Mouse (Mus musculus) erythroblast, adult 5-6 weeks (primary cell): Measurements from ENCODE around the gene Pcyt2. TPM values are rescaled to one million over a fixed set of nuclear protein-coding genes. Genes with fewer than 3 reads are reported as not detected.

Source experiments
- ATAC-seq: replicated peaks from 2 replicates; pipeline ENCODE4 v1.8.0; 2016; ENCODE audit warnings: moderate number of reproducible peaks, mild to moderate bottlenecking, moderate TSS enrichment, inconsistent platforms; ENCODE audit not compliant: poor library complexity, low FRiP score, severe bottlenecking
- total RNA-seq, 2 experiments: library from RNA; stranded (forward) in 1 of 2; stranded (reverse) in 1 of 2; fragments of 150-400 nt in 1 of 2; fragments of 200-764, 138-1000 nt in 1 of 2; gene quantifications; 2 replicates each; pipeline versions ENCODE4 v1.2.3 to v1.2.4; 2015 to 2017; ENCODE audit warnings: low replicate concordance in 2 of 2

Gene Pcyt2
- total RNA-seq, 2 experiments from 2014 or later: 7.7 to 39.8 TPM

- ATAC-seq: 0 out of 2 replicates have a peak, but pooled peaks have one; percentile 2
These were observed 45.4 kb downstream of the Pcyt2 start for GRCm38 (mm10) chr11:120572417-120572751.

DNA sequence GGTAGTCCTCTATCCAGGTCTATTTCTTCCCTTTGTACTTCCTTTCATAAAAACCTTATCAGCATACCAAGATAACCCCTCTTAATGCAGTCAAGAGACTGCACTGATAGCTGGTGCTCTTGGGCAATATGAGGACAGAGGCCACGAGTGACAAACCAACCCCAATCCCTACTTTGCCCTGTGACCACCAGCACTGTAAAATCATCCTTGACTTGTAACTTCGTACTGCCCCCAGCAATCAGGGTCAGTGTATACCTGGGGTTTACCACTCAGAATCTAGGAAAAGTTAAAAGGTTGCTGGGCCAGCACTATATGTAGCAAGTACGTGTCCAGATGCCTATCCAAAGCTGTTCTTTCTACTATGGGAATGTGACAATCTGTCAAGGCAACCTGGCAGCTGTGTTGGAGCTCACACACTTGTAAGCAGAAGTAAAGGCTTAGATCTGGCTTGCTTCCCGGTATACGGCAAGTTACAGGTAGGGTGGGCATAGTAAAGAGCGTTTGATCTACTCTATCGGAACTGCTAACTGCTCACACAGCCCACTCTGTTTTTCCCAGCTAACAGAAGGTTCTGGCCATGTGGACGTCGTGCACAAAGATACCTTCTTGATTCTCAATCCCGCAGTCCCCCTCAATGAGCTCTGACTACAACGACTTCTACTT, 45.9 kb downstream of the Pcyt2 start:
- no peak for ATAC-seq

- no peak for ATAC-seq
These were observed 46.6 kb downstream of the Pcyt2 start for GRCm38 (mm10) chr11:120571122-120571521.

- no peak for ATAC-seq
These were observed 49.4 kb downstream of the Pcyt2 start for GRCm38 (mm10) chr11:120568324-120568723.

- no peak for ATAC-seq
These were observed 52.6 kb downstream of the Pcyt2 start for GRCm38 (mm10) chr11:120565114-120565513.

DNA sequence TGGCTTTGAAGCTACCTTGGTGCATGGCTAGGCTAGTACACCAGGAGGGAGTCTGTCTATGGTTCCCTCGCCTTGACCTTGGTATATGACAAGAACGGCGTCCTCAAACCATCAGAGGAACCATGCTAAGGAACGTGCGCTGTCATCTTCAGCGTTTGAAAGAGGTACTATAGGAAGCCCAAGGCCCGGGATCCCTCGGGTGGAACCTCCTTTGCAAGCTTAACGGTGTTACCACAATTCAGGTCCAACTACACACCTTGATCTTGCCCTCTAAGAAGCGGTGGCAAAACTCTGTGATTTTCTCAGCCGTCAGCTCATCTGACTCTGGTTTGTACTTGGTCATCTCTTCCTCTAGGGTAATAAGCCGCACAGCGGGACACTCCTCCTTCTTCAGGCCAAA, 54.8 kb downstream of the Pcyt2 start:
- no peak for ATAC-seq

DNA sequence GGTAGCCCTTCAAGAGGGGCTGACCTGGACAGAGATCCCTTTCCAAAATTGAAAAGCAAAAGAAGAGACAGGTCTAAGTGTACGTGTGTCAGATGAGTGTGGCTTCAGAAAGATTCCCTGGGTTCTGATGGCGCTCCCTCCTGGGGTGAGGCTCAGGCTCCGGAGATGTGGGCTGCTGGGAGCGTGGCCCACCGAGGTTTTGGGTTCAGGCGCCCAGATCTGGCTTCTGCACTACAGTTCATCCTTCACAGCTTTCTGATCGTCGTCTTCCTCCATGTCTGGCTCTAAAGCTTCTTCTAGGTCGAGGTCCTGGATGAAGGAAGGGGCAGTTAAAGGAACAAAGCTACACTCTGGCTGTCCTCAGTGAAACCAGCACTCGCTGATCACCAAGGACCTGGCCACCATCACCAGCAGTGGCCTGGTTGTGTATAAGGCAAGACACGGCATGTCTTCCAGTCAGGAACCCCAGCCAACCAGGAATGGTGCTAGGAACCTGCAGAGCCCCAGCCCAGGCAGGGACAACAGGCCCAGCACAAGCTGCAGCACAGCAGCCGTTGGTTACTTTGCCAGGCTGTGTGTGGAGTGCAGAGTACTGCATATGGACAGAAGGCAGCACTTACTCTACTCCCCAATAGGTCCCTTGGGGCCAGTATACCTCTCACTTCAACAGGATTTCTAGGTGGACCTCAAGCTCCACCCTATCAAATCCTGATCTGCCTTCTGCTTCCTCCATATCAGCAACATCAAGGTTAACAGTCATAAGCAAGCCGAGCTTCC, 56.6 kb downstream of the Pcyt2 start:
- peak; percentile 14; the same call in 1 of the 2 replicates for ATAC-seq

Other genes starting within 250 kb of the Pcyt2 start
Only the 30 nearest of the 33 such genes appear.
- 1.3 TPM in 1 of 2 replicates, not detected in the other for gene Tspan10, start 175.3 kb downstream of the Pcyt2 start, total RNA-seq (2015; ENCODE audit: low replicate concordance)
- gene Tspan10, start 175.3 kb downstream of the Pcyt2 start, total RNA-seq (2017; ENCODE audit: low replicate concordance): not detected in 2 replicates
- gene Pde6g, start 164.4 kb downstream of the Pcyt2 start, total RNA-seq (2015; ENCODE audit: low replicate concordance): not detected in 2 replicates
- gene Pde6g, start 164.4 kb downstream of the Pcyt2 start, total RNA-seq (2017; ENCODE audit: low replicate concordance): not detected in 2 replicates
- 7.3 TPM in 1 of 2 replicates, not detected in the other for gene Oxld1, start 159.9 kb downstream of the Pcyt2 start, total RNA-seq (2015; ENCODE audit: low replicate concordance)
- 6.1 and 6.9 TPM in 2 replicates for gene Oxld1, start 159.9 kb downstream of the Pcyt2 start, total RNA-seq (2017; ENCODE audit: low replicate concordance)
- gene Ccdc137, start 159.8 kb downstream of the Pcyt2 start, total RNA-seq (2015; ENCODE audit: low replicate concordance): 1.5 and 2.1 TPM in 2 replicates
- 1.5 and 16.8 TPM in 2 replicates for gene Ccdc137, start 159.8 kb downstream of the Pcyt2 start, total RNA-seq (2017; ENCODE audit: low replicate concordance)
- 4.2 and 5.9 TPM in 2 replicates for gene Arl16, start 150.3 kb downstream of the Pcyt2 start, total RNA-seq (2015; ENCODE audit: low replicate concordance)
- 3.3 TPM in 1 of 2 replicates, not detected in the other for gene Arl16, start 150.3 kb downstream of the Pcyt2 start, total RNA-seq (2017; ENCODE audit: low replicate concordance)
- 12.1 and 16.1 TPM in 2 replicates for gene Mrpl12, start 133.3 kb downstream of the Pcyt2 start, total RNA-seq (2015; ENCODE audit: low replicate concordance)
- 12.1 and 15.6 TPM in 2 replicates for gene Mrpl12, start 133.3 kb downstream of the Pcyt2 start, total RNA-seq (2017; ENCODE audit: low replicate concordance)
- 6.9 and 11.1 TPM in 2 replicates for gene Slc25a10, start 126.1 kb downstream of the Pcyt2 start, total RNA-seq (2015; ENCODE audit: low replicate concordance)
- gene Slc25a10, start 126.1 kb downstream of the Pcyt2 start, total RNA-seq (2017; ENCODE audit: low replicate concordance): 4.7 and 6.0 TPM in 2 replicates
- gene Gcgr, start 87.2 kb downstream of the Pcyt2 start, total RNA-seq (2015; ENCODE audit: low replicate concordance): not detected in 2 replicates
- not detected in 2 replicates for gene Gcgr, start 87.2 kb downstream of the Pcyt2 start, total RNA-seq (2017; ENCODE audit: low replicate concordance)
- 8.1 and 17.6 TPM in 2 replicates for gene Mcrip1, start 68.2 kb downstream of the Pcyt2 start, total RNA-seq (2015; ENCODE audit: low replicate concordance)
- gene Mcrip1, start 68.2 kb downstream of the Pcyt2 start, total RNA-seq (2017; ENCODE audit: low replicate concordance): 3.2 and 9.6 TPM in 2 replicates
- not detected in 2 replicates for gene Ppp1r27, start 66.8 kb downstream of the Pcyt2 start, total RNA-seq (2015; ENCODE audit: low replicate concordance)
- not detected in 2 replicates for gene Ppp1r27, start 66.8 kb downstream of the Pcyt2 start, total RNA-seq (2017; ENCODE audit: low replicate concordance)
- 108 and 148 TPM in 2 replicates for gene P4hb, start 44.7 kb downstream of the Pcyt2 start, total RNA-seq (2015; ENCODE audit: low replicate concordance)
- gene P4hb, start 44.7 kb downstream of the Pcyt2 start, total RNA-seq (2017; ENCODE audit: low replicate concordance): 136 and 145 TPM in 2 replicates
- gene Arhgdia, start 36.3 kb downstream of the Pcyt2 start, total RNA-seq (2015; ENCODE audit: low replicate concordance): 101 and 127 TPM in 2 replicates
- 35.7 and 38.1 TPM in 2 replicates for gene Arhgdia, start 36.3 kb downstream of the Pcyt2 start, total RNA-seq (2017; ENCODE audit: low replicate concordance)
- gene Alyref, start 19.6 kb downstream of the Pcyt2 start, total RNA-seq (2015; ENCODE audit: low replicate concordance): 60.6 and 67.8 TPM in 2 replicates
- 86.1 and 86.4 TPM in 2 replicates for gene Alyref, start 19.6 kb downstream of the Pcyt2 start, total RNA-seq (2017; ENCODE audit: low replicate concordance)
- 15.0 and 16.9 TPM in 2 replicates for gene Anapc11, start 19.5 kb downstream of the Pcyt2 start, total RNA-seq (2015; ENCODE audit: low replicate concordance)
- gene Anapc11, start 19.5 kb downstream of the Pcyt2 start, total RNA-seq (2017; ENCODE audit: low replicate concordance): 0.56 and 6.5 TPM in 2 replicates
- gene Npb, start 9.5 kb downstream of the Pcyt2 start, total RNA-seq (2015; ENCODE audit: low replicate concordance): not detected in 2 replicates
- not detected in 2 replicates for gene Npb, start 9.5 kb downstream of the Pcyt2 start, total RNA-seq (2017; ENCODE audit: low replicate concordance)
- gene Sirt7, start 7.3 kb upstream of the Pcyt2 start, total RNA-seq (2015; ENCODE audit: low replicate concordance): 21.9 and 26.1 TPM in 2 replicates
- 48.8 and 52.1 TPM in 2 replicates for gene Sirt7, start 7.3 kb upstream of the Pcyt2 start, total RNA-seq (2017; ENCODE audit: low replicate concordance)
- gene Mafg, start 15.7 kb upstream of the Pcyt2 start, total RNA-seq (2015; ENCODE audit: low replicate concordance): 65.3 and 78.0 TPM in 2 replicates
- gene Mafg, start 15.7 kb upstream of the Pcyt2 start, total RNA-seq (2017; ENCODE audit: low replicate concordance): 137 and 154 TPM in 2 replicates
- 2.3 TPM in 1 of 2 replicates, not detected in the other for gene Pycr1, start 25.8 kb upstream of the Pcyt2 start, total RNA-seq (2015; ENCODE audit: low replicate concordance)
- not detected in 2 replicates for gene Pycr1, start 25.8 kb upstream of the Pcyt2 start, total RNA-seq (2017; ENCODE audit: low replicate concordance)
- gene Myadml2, start 30.2 kb upstream of the Pcyt2 start, total RNA-seq (2015; ENCODE audit: low replicate concordance): not detected in 2 replicates
- gene Myadml2, start 30.2 kb upstream of the Pcyt2 start, total RNA-seq (2017; ENCODE audit: low replicate concordance): not detected in 2 replicates
- gene Notum, start 43.2 kb upstream of the Pcyt2 start, total RNA-seq (2015; ENCODE audit: low replicate concordance): not detected in 2 replicates
- gene Notum, start 43.2 kb upstream of the Pcyt2 start, total RNA-seq (2017; ENCODE audit: low replicate concordance): not detected in 2 replicates
- gene Aspscr1, start 55.0 kb upstream of the Pcyt2 start, total RNA-seq (2015; ENCODE audit: low replicate concordance): 16.7 and 17.6 TPM in 2 replicates
- 10.7 and 15.9 TPM in 2 replicates for gene Aspscr1, start 55.0 kb upstream of the Pcyt2 start, total RNA-seq (2017; ENCODE audit: low replicate concordance)
- 24.5 and 59.8 TPM in 2 replicates for gene Cenpx, start 95.8 kb upstream of the Pcyt2 start, total RNA-seq (2015; ENCODE audit: low replicate concordance)
- 2.2 and 10.8 TPM in 2 replicates for gene Cenpx, start 95.8 kb upstream of the Pcyt2 start, total RNA-seq (2017; ENCODE audit: low replicate concordance)
- 1.5 and 2.3 TPM in 2 replicates for gene Lrrc45, start 96.0 kb upstream of the Pcyt2 start, total RNA-seq (2015; ENCODE audit: low replicate concordance)
- 3.7 and 7.0 TPM in 2 replicates for gene Lrrc45, start 96.0 kb upstream of the Pcyt2 start, total RNA-seq (2017; ENCODE audit: low replicate concordance)
- gene Rac3, start 103.5 kb upstream of the Pcyt2 start, total RNA-seq (2015; ENCODE audit: low replicate concordance): 3.3 TPM in 1 of 2 replicates, not detected in the other
- not detected in 2 replicates for gene Rac3, start 103.5 kb upstream of the Pcyt2 start, total RNA-seq (2017; ENCODE audit: low replicate concordance)
- gene Dcxr, start 109.3 kb upstream of the Pcyt2 start, total RNA-seq (2015; ENCODE audit: low replicate concordance): 6.1 and 6.5 TPM in 2 replicates
- gene Dcxr, start 109.3 kb upstream of the Pcyt2 start, total RNA-seq (2017; ENCODE audit: low replicate concordance): 1.9 and 3.1 TPM in 2 replicates
- 9.0 TPM in 1 of 2 replicates, not detected in the other for gene Cbr2, start 114.2 kb upstream of the Pcyt2 start, total RNA-seq (2015; ENCODE audit: low replicate concordance)
- not detected in 2 replicates for gene Cbr2, start 114.2 kb upstream of the Pcyt2 start, total RNA-seq (2017; ENCODE audit: low replicate concordance)
- gene Hmga1b, start 144.9 kb upstream of the Pcyt2 start, total RNA-seq (2015; ENCODE audit: low replicate concordance): 7.1 and 52.7 TPM in 2 replicates
- gene Hmga1b, start 144.9 kb upstream of the Pcyt2 start, total RNA-seq (2017; ENCODE audit: low replicate concordance): 0.77 and 7.7 TPM in 2 replicates
- 0.58 and 5.0 TPM in 2 replicates for gene Rfng, start 166.3 kb upstream of the Pcyt2 start, total RNA-seq (2015; ENCODE audit: low replicate concordance)
- gene Rfng, start 166.3 kb upstream of the Pcyt2 start, total RNA-seq (2017; ENCODE audit: low replicate concordance): 0.60 and 1.3 TPM in 2 replicates
- 22.8 and 28.4 TPM in 2 replicates for gene Gps1, start 166.3 kb upstream of the Pcyt2 start, total RNA-seq (2015; ENCODE audit: low replicate concordance)
- gene Gps1, start 166.3 kb upstream of the Pcyt2 start, total RNA-seq (2017; ENCODE audit: low replicate concordance): 16.2 and 18.1 TPM in 2 replicates
- 10.0 and 12.5 TPM in 2 replicates for gene Dus1l, start 178.5 kb upstream of the Pcyt2 start, total RNA-seq (2015; ENCODE audit: low replicate concordance)
- 6.4 and 8.5 TPM in 2 replicates for gene Dus1l, start 178.5 kb upstream of the Pcyt2 start, total RNA-seq (2017; ENCODE audit: low replicate concordance)